Mouse (Mus musculus): Measurements from ENCODE around the gene Gpi1.

Gene Gpi1

DNA sequence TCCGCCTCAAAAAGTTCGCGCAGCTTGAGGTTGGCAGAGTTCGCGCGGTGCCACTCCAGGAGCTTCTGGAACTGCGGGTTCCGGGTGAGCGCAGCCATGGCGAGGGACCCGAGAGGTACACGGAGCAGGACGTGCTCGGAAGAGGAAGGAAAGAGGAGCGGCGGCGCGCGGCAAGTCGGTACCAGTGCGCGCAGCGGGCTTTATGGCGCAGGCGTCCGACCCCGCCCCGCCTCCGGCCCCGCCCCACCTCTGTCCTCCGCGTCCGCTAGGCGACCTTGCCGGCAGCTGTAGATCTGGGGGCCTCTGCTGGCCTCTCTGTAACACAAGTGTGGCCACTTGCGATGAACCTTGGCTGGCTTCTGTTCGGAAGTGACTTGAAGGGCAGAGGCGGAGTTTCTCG lies at the start of gene Gpi1:
TSS of gene Gpi1 (minus strand) at position 221 of the 400 bp plus-strand sequence.
- peak; percentile 95 for DNase-seq

- no peak for DNase-seq
Observed at GRCm38 (mm10) chr7:34277656-34278055, 47.5 kb upstream of the Gpi1 start.

- DNase-seq, result no peak
Observed at GRCm38 (mm10) chr7:34276066-34276465, 45.9 kb upstream of the Gpi1 start.

- no peak for DNase-seq
Observed at GRCm38 (mm10) chr7:34272465-34272864, 42.3 kb upstream of the Gpi1 start.

DNA sequence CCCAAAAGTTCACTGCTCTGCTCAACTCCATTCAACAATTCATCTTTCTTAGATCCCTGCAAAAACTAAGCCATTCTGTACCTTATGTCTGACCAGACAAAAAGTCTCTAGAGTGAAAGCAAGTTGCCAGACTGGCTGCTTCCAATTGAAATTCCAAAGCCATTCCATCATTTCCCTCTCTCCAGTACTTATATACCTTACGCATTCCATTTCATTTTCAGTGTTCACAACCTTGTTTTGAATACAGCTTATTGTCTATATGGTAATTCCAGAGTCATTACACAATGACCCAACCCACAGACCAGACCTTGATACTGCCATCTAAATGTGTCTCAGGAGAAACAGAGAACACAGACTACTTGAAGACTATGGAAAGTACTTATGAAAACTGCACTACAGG lies 38.3 kb upstream of the Gpi1 start:
- DNase-seq, result no peak

- no peak for DNase-seq
Observed at GRCm38 (mm10) chr7:34266421-34266820, 36.3 kb upstream of the Gpi1 start.

DNA sequence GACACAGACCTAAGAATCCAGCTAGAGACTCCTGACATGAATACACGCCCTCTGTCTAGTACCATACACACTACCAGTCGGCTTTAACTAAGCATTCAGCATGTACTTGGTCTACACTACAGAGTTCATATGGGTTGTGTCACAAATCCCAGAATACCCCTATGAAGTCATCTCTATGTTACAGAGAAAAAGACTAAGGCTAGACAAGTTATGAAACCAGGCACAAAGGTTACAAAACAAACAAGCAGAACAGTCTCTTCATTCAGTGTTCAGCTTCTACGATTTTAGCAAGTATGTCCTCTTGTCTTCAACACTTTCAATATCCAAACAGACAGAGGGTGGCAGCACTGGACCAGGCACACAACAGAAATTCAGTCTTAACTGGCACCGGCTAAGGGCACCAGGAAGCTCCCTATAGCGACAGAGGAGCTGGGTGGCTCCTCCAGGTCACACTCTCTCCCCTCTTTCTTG lies 35.8 kb upstream of the Gpi1 start:
- DNase-seq, result peak; percentile 33

- DNase-seq, result no peak
Observed at GRCm38 (mm10) chr7:34263437-34263836, 33.3 kb upstream of the Gpi1 start.

DNA sequence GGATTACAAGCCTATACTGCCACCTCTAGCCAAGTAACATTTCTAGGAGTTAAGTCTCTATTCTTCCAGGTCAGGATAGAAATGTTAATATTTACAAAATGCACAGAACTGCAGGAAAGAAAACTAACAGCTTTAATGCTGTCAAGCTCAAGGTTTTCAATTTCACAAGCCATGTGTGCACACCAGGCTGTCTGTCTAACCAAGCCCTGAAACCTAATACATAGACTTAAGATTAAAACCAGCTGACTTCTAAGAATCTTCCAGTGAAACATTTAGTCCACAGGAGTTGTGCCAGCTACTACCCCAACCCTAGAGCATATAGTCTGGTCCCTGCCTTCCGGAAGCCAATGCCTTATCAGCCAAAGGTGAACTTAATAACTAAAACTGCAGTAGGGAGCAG lies 28.3 kb upstream of the Gpi1 start:
- DNase-seq, result peak; percentile 21

DNA sequence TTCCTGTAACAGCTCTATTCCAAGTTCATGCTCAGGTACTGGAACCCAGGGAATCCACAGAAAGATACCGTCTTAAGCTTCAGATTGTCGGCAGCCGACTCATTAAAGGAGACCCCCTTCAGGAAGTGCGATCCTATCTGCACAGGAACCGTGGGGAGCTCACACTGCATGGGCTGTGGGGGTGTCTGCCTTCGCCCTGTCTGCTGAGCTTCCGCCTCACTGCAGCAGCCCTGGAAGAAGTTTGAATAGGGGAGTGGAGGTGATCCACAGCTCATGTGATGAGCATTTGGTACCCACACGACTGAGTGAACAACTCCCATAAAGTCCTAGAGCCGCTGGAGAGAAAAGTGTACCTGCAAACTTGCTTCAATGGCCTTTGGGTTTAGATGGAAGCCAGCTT lies 27.1 kb upstream of the Gpi1 start:
- no peak for DNase-seq

DNA sequence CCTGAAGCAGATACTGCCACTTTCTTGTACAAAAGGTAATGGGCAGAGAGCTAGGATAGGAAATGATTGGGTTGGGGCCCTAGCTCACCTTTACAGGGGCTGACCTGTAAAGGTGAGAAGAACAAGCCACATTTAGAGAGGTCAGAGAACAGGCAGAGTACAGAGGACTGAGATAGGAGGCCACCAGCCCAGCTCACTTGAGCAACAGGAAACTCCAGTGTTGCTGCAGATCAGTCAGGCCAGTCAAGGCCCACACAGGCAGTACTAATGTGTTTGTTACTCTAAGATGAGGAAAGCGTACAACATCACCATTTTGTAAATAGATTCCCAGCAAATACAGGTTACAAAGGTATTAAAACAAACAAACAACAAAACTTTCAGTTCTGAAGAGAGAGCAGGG lies 25.8 kb upstream of the Gpi1 start:
- DNase-seq, result no peak

DNA sequence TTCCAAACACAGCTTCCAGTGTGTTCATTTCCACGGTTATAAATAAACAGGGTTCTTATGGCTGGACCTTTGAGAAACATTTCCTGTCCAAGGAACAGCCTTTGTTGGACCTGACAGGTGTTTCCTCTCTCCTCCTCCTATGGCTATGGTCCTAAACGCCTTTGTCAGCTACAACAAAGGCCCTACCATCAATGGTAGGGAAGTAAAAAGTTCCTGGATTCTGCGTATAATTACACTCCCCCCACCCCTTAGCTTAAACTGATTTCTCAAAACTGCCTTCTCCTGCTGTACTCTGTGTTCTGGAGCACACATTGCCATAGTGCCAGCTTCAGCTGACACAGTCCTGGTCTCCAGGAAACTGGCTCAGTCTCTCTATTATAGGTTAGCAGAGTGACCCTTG lies 25.0 kb upstream of the Gpi1 start:
- no peak for DNase-seq

DNA sequence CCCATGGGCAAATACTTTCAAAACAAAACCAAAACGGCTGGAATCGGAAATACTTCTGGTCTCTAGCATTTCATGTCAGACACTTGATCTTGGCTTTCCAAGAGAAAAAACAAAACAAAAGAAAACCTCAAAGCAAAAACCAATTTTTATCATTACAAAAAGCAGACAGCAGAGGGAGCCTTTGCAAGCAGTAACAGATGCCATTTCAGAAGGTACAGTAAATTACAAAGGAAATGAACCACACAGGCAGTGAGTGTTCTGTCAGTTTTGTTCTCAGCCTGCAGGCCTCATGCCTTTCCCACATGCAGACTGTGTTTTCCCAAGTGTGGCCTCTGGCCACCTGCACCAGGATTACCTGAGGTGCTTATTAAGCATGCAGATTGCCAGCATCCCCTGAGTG lies 21.9 kb upstream of the Gpi1 start:
- DNase-seq, result peak; percentile 29

GRCm38 (mm10) chr7:34250738-34251137 lies 20.6 kb upstream of the Gpi1 start, which contains the start of gene Gm6096:
Gene Gm6096, plus strand, starts transcription at chr7:34251038.
- DNase-seq, result no peak

- no peak for DNase-seq
Observed at GRCm38 (mm10) chr7:34246870-34247499, 16.8 kb upstream of the Gpi1 start.

DNA sequence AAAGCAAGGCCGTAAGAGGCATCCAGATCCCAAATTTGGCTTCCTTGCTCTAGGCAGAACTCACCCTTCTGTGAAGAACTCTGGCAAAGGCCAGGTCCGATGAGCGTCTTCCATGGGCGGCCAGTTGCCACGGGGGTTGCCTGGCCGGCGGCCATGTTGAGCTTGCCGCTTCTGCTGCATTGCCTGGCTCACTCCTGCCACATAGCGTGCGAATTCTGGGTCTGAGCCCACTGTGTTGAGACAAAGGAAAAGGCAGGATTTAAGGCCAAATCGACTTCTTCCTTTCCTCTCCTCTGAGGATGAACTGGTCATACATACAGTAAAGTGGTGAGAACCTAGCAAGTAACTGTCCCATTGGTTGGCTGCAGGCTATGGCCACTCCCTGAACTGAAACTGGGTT lies 12.0 kb upstream of the Gpi1 start:
- no peak for DNase-seq

GRCm38 (mm10) chr7:34238086-34238485 lies 8.0 kb upstream of the Gpi1 start:
- no peak for DNase-seq

DNA sequence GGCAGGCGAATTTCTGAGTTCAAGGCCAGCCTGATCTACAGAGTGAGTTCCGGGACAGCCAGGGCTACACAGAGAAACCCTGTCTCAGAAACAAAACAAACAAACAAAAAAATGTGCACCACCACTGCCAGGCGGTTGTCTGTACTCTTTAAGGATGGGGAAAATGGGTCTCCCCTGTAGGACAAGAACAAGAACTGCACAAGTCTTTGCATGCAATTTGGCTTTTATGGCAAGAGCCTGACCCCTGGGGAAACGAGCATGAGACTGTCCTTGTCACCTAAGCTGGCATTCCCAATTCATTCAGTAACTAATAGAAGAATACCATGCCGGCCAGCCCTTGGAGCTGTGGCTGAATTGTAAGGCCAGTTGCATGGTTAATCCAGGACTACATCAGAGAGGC lies 5.5 kb upstream of the Gpi1 start:
- DNase-seq, result no peak

- DNase-seq, result peak; percentile 53
Observed at GRCm38 (mm10) chr7:34234610-34235561, 4.8 kb upstream of the Gpi1 start.

DNA sequence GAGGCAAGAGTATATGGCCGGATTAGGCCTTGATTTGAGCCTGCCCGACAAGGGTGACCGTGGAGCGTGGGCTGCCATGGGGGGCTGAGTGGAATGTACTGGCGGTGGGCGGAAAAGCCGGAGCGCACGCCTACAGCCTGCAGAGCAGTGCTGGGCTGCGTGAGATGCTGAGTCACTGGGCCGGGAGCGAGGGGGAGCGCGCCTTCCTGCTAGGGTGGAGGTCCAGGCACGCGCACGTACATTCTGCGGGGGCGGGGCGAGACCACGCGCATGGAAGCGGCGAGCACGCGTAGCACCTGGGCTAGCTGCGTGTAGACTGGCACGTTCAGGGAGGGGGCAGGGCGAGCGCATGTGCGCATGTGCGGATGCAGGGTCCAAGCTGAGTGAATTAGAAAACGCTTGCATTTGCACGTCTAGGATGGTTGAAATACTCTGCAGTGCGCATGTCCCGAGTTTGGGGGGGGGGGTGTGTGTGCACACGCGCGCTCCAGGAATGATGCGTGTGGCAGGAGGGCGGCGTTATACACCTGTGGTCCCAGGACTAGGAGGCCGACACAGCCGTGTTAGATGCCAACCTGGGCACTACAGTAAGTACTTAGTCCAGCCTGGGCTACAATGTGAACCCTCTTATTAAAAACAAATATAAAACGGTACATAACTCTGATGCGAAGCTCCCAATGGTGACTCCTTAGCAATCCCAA lies 3.9 kb upstream of the Gpi1 start:
- peak; percentile 98 for DNase-seq

DNA sequence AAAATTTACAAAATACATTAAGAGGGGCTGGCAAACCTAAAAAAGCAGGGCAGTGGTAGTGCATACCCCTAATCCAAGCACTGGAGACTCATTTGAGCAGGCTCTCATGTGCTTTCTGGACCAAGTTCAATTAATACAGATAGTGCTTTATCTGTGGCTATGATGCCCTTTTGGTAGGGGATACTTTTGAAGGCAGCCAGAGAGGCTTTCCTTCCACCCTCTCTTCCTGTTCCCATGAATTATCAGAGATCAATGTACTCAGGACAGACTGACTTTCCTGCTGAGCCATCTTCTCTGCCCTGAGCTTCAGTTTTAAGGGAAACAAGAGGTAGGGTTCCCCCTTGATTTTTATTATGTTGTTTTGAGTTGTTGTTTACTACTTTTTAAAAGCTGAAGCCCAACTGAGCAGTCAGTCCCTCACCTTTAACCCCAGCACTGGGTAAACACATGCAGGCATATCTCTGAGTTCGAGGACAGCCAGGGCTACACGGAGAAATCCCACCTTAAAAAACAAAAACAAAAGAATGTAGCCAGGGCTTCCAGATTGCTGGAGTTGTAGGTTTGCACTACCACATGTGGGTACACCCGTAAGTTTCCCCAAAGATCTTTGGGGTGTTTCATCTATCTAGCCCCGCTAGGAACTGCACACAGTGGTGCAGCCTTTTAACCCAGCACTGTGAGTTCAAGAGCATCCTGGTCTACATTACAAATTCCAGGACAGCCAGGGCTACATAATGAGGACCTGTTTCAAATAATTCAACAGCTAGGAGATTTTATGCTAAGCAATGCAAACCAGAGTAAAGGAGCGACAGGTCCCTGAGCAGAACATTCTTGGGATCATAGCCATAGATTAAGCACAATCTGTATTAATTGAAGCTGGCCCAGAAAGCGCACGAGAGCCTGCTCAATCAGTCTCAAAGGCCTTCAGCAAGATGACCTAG lies 2.9 kb upstream of the Gpi1 start:
- no peak for DNase-seq

- DNase-seq, result peak; percentile 71
Observed at GRCm38 (mm10) chr7:34229691-34230111, 435 bp downstream of the Gpi1 start.

Measured in embryo, embryonic 11 days (tissue).